Mouse (Mus musculus): ENCODE data around the gene Hamp. TPM values are rescaled to one million over a fixed set of nuclear protein-coding genes. Genes with fewer than 3 reads are reported as not detected.

Hamp gene
- polyA plus RNA-seq, 1 experiment from 2014 or later, result not detected

GRCm38 (mm10) chr7:30908277-30908991 lies 35.4 kb downstream of the Hamp start:
- no peak overlapping the region for H3K27ac ChIP-seq
- no peaks in the 10 kb centered on the region for H3K36me3 ChIP-seq (ENCODE audit: inconsistent target)
- H3K79me2 ChIP-seq (ENCODE audit: inconsistent target), result no peaks in the 10 kb centered on the region
- H3K4me3 ChIP-seq (ENCODE audit: inconsistent target), result no peak overlapping the region
- 21% methylated on average over 20 of the region's 26 CpGs for WGBS (ENCODE audit: missing documents)

GRCm38 (mm10) chr7:30904042-30904441 lies 39.8 kb downstream of the Hamp start:
- no peak overlapping the region for H3K27ac ChIP-seq
- no peaks in the 10 kb centered on the region for H3K36me3 ChIP-seq (ENCODE audit: inconsistent target)
- WGBS (ENCODE audit: missing documents), result 21% methylated on average over 4 of the region's 4 CpGs
- H3K4me3 ChIP-seq (ENCODE audit: inconsistent target), result no peak overlapping the region
- no peaks in the 10 kb centered on the region for H3K79me2 ChIP-seq (ENCODE audit: inconsistent target)

- H3K36me3 ChIP-seq (ENCODE audit: inconsistent target), result no peaks in the 10 kb centered on the region
- H3K27ac ChIP-seq, result no peak overlapping the region
- no peak overlapping the region for H3K4me3 ChIP-seq (ENCODE audit: inconsistent target)
- WGBS (ENCODE audit: missing documents), result 69% methylated on average over 3 of the region's 3 CpGs
- H3K79me2 ChIP-seq (ENCODE audit: inconsistent target), result no peaks in the 10 kb centered on the region
These were observed 48.6 kb downstream of the Hamp start for GRCm38 (mm10) chr7:30895217-30895616.

GRCm38 (mm10) chr7:30892515-30892914 lies 51.3 kb downstream of the Hamp start:
- no peak overlapping the region for H3K4me3 ChIP-seq (ENCODE audit: inconsistent target)
- H3K79me2 ChIP-seq (ENCODE audit: inconsistent target), result no peaks in the 10 kb centered on the region
- no peak overlapping the region for H3K27ac ChIP-seq
- H3K36me3 ChIP-seq (ENCODE audit: inconsistent target), result no peaks in the 10 kb centered on the region
- 92% methylated on average over 3 of the region's 3 CpGs for whole genome bisulfite sequencing (ENCODE audit: missing documents)

Other genes starting within 250 kb of the Hamp start
- gene 2200002J24Rik, start 245.1 kb downstream of the Hamp start, polyA plus RNA-seq (2018), result not detected in 3 replicates
- gene Atp4a, start 231.8 kb downstream of the Hamp start, polyA plus RNA-seq (2018), result not detected in 3 replicates
- 24.1 to 98.6 TPM (median 72.6 TPM) in 3 replicates for gene Tmem147, start 214.5 kb downstream of the Hamp start, polyA plus RNA-seq (2018)
- gene Gapdhs, start 200.4 kb downstream of the Hamp start, polyA plus RNA-seq (2018), result not detected in 3 replicates
- 0.54 to 2.3 TPM (median 1.5 TPM) in 3 replicates for gene Sbsn, start 192.6 kb downstream of the Hamp start, polyA plus RNA-seq (2018)
- gene Dmkn, start 180.3 kb downstream of the Hamp start, polyA plus RNA-seq (2018), result 0.37 TPM in 1 of 3 replicates, not detected in the others
- not detected in 3 replicates for gene Krtdap, start 156.1 kb downstream of the Hamp start, polyA plus RNA-seq (2018)
- 0.10 TPM in 1 of 3 replicates, not detected in the others for gene Ffar2, start 120.3 kb downstream of the Hamp start, polyA plus RNA-seq (2018)
- gene Ffar3, start 87.9 kb downstream of the Hamp start, polyA plus RNA-seq (2018), result not detected in 3 replicates
- not detected in 3 replicates for gene Ffar1, start 82.5 kb downstream of the Hamp start, polyA plus RNA-seq (2018)
- gene Cd22, start 63.7 kb downstream of the Hamp start, polyA plus RNA-seq (2018), result 15.6 to 31.6 TPM (median 22.5 TPM) in 3 replicates
- 0.43 to 1.9 TPM (median 0.78 TPM) in 3 replicates for gene Mag, start 29.2 kb downstream of the Hamp start, polyA plus RNA-seq (2018)
- gene Hamp2, start 19.4 kb downstream of the Hamp start, polyA plus RNA-seq (2018), result not detected in 3 replicates
- gene Usf2, start 12.8 kb upstream of the Hamp start, polyA plus RNA-seq (2018), result 95.7 to 263 TPM (median 152 TPM) in 3 replicates
- 0.29 to 2.2 TPM (median 0.38 TPM) in 3 replicates for gene Lsr, start 29.4 kb upstream of the Hamp start, polyA plus RNA-seq (2018)
- gene Fam187b, start 29.8 kb upstream of the Hamp start, polyA plus RNA-seq (2018), result 0.21 to 0.26 TPM in 2 of 3 replicates, not detected in the other
- gene Fxyd5, start 98.4 kb upstream of the Hamp start, polyA plus RNA-seq (2018), result 662 to 1,499 TPM (median 1,028 TPM) in 3 replicates
- gene Fxyd7, start 107.4 kb upstream of the Hamp start, polyA plus RNA-seq (2018), result not detected in 3 replicates
- gene Fxyd1, start 113.2 kb upstream of the Hamp start, polyA plus RNA-seq (2018), result not detected in 3 replicates
- 0.14 to 0.27 TPM (median 0.22 TPM) in 3 replicates for gene Lgi4, start 115.3 kb upstream of the Hamp start, polyA plus RNA-seq (2018)
- gene Fxyd3, start 132.7 kb upstream of the Hamp start, polyA plus RNA-seq (2018), result not detected in 3 replicates
- 0.36 to 5.0 TPM (median 0.59 TPM) in 3 replicates for gene Hpn, start 171.3 kb upstream of the Hamp start, polyA plus RNA-seq (2018)
- 6.4 to 26.6 TPM (median 13.9 TPM) in 3 replicates for gene Scn1b, start 183.0 kb upstream of the Hamp start, polyA plus RNA-seq (2018)
- gene Gramd1a, start 211.9 kb upstream of the Hamp start, polyA plus RNA-seq (2018), result 30.4 to 56.1 TPM (median 32.6 TPM) in 3 replicates